Mouse (Mus musculus) MEL (cell line): ENCODE measurements at regions not wholly inside any gene's neighbourhood (a gene's known extent, or its start where the extent isn't known, plus 50 kb on each side); places are given as distances from the start of the nearest gene placed in this dataset.

Source experiments
- DNase-seq: peaks from one replicate; pipeline ENCODE4 v3.0.0; 2011; ENCODE audit warnings: low read depth, low spot score
- H3K27ac ChIP-seq: 2 replicates; pipeline ENCODE4 v1.5.1; 2012; ENCODE audit warnings: low read depth, mild to moderate bottlenecking, control low read depth, low read length, moderate library complexity; ENCODE audit not compliant: control insufficient read depth
- H3K27me3 ChIP-seq, 2 experiments: fragments of 150-350 bp in 1 of 2; sonication (generic) in 1 of 2; 2 replicates each; pipeline ENCODE4 v1.6.1; 2012; ENCODE audit warnings: low read length in 2 of 2, mild to moderate bottlenecking in 2 of 2, improper control_type of control experiment in 1 of 2, moderate library complexity in 1 of 2; ENCODE audit not compliant: insufficient read depth in 2 of 2, control insufficient read depth in 1 of 2
- H3K36me3 ChIP-seq, 2 experiments: 2 replicates each; pipeline ENCODE4 v1.6.1; 2012 to 2014; ENCODE audit warnings: low read length in 2 of 2, improper control_type of control experiment in 1 of 2, inconsistent platforms in 1 of 2, mild to moderate bottlenecking in 1 of 2; ENCODE audit not compliant: insufficient read depth in 2 of 2, control insufficient read depth in 1 of 2
- H3K4me1 ChIP-seq, 2 experiments: fragments of 150-350 bp in 1 of 2; sonication (generic) in 1 of 2; 2 replicates each; pipeline ENCODE4 v1.6.1; 2012; ENCODE audit warnings: low read length in 2 of 2, improper control_type of control experiment in 1 of 2, mild to moderate bottlenecking in 1 of 2; ENCODE audit not compliant: insufficient read depth in 2 of 2, control insufficient read depth in 1 of 2
- H3K4me3 ChIP-seq, 2 experiments: fragments of 150-350 bp in 1 of 2; sonication (generic) in 1 of 2; 2 replicates each; pipeline ENCODE4 v1.5.1; 2012; ENCODE audit warnings: low read depth in 2 of 2, low read length in 2 of 2, mild to moderate bottlenecking in 2 of 2, moderate library complexity in 2 of 2, control low read depth in 1 of 2, improper control_type of control experiment in 1 of 2; ENCODE audit not compliant: control insufficient read depth in 1 of 2, insufficient read depth in 1 of 2
- H3K79me2 ChIP-seq: 2 replicates; pipeline ENCODE4 v1.6.1; 2012; ENCODE audit warnings: mild to moderate bottlenecking, low read length, moderate library complexity; ENCODE audit not compliant: control insufficient read depth, poor library complexity, insufficient read depth
- H3K9ac ChIP-seq: 2 replicates; pipeline ENCODE4 v1.6.1; 2012; ENCODE audit warnings: low read depth, mild to moderate bottlenecking, control low read depth, low read length, moderate library complexity; ENCODE audit not compliant: control insufficient read depth, poor library complexity, severe bottlenecking
- H3K9me3 ChIP-seq: fragments of 150-350 bp; sonication (generic); replicated peaks from 2 replicates; pipeline ENCODE4 v1.6.1; 2012; ENCODE audit warnings: mild to moderate bottlenecking, low read length, improper control_type of control experiment, moderate library complexity; ENCODE audit not compliant: insufficient read depth
- CHD1 ChIP-seq: IDR thresholded peaks from 2 replicates; pipeline ENCODE4 v1.6.1; 2012; ENCODE audit warnings: low read depth, mild to moderate bottlenecking, inconsistent platforms, low read length, improper control_type of control experiment
- CHD2 ChIP-seq: IDR thresholded peaks from 2 replicates; pipeline ENCODE4 v1.6.1; 2011; ENCODE audit warnings: low read length, improper control_type of control experiment
- CTCF ChIP-seq, 3 experiments: IDR thresholded peaks in 2 of 3; conservative IDR thresholded peaks in 1 of 3; 2 replicates each; pipeline ENCODE4 v1.5.1; 2011 to 2012; ENCODE audit warnings: low read length in 3 of 3, low read depth in 2 of 3, mild to moderate bottlenecking in 2 of 3, improper control_type of control experiment in 1 of 3, inconsistent platforms in 1 of 3, mixed read lengths in 1 of 3, moderate library complexity in 1 of 3; ENCODE audit not compliant: control insufficient read depth in 1 of 3, insufficient read depth in 1 of 3, poor library complexity in 1 of 3, severe bottlenecking in 1 of 3
- EP300 ChIP-seq, 2 experiments: IDR thresholded peaks; 2 replicates each; pipeline ENCODE4 v1.6.1; 2011; ENCODE audit warnings: improper control_type of control experiment in 2 of 2, low read length in 2 of 2, low read depth in 1 of 2, mild to moderate bottlenecking in 1 of 2
- ETS1 ChIP-seq: IDR thresholded peaks from 2 replicates; pipeline ENCODE4 v1.6.1; 2012; ENCODE audit warnings: low read depth, mild to moderate bottlenecking, inconsistent platforms, low read length, improper control_type of control experiment, moderate library complexity
- GATA1 ChIP-seq: IDR thresholded peaks from 2 replicates; pipeline ENCODE4 v1.6.1; 2011; ENCODE audit warnings: low read depth, low read length, improper control_type of control experiment
- HCFC1 ChIP-seq: IDR thresholded peaks from 2 replicates; pipeline ENCODE4 v1.6.1; 2012; ENCODE audit warnings: low read depth, mild to moderate bottlenecking, inconsistent platforms, low read length, improper control_type of control experiment, moderate library complexity
- MAFK ChIP-seq: IDR thresholded peaks from 2 replicates; pipeline ENCODE4 v1.6.1; 2011; ENCODE audit warnings: low read depth, mild to moderate bottlenecking, low read length, improper control_type of control experiment, borderline replicate concordance
- MAX ChIP-seq: IDR thresholded peaks from 2 replicates; pipeline ENCODE4 v1.6.1; 2011; ENCODE audit warnings: low read length, improper control_type of control experiment
- MAZ ChIP-seq: IDR thresholded peaks from 2 replicates; pipeline ENCODE4 v1.6.1; 2012; ENCODE audit warnings: low read depth, mild to moderate bottlenecking, inconsistent platforms, low read length, improper control_type of control experiment
- MXI1 ChIP-seq: IDR thresholded peaks from 2 replicates; pipeline ENCODE4 v1.6.1; 2011; ENCODE audit warnings: mild to moderate bottlenecking, low read depth, low read length, improper control_type of control experiment
- MYC ChIP-seq: IDR thresholded peaks from 2 replicates; pipeline ENCODE4 v1.6.1; 2011; ENCODE audit warnings: low read depth, mild to moderate bottlenecking, low read length, improper control_type of control experiment, moderate library complexity
- NELFE ChIP-seq: IDR thresholded peaks from 2 replicates; pipeline ENCODE4 v1.6.1; 2011; ENCODE audit warnings: low read depth, low read length, improper control_type of control experiment
- POLR2AphosphoS2 ChIP-seq: IDR thresholded peaks from 2 replicates; pipeline ENCODE4 v1.6.1; 2011; ENCODE audit warnings: low read length, improper control_type of control experiment
- POLR2AphosphoS5 ChIP-seq: IDR thresholded peaks from 2 replicates; pipeline ENCODE4 v1.6.1; 2012; ENCODE audit warnings: low read depth, borderline replicate concordance, mild to moderate bottlenecking, inconsistent platforms, low read length, moderate library complexity, mixed read lengths
- RAD21 ChIP-seq: IDR thresholded peaks from 2 replicates; pipeline ENCODE4 v1.6.1; 2011; ENCODE audit warnings: mild to moderate bottlenecking, low read depth, low read length, improper control_type of control experiment
- SIN3A ChIP-seq: IDR thresholded peaks from 2 replicates; pipeline ENCODE4 v1.6.1; 2012; ENCODE audit warnings: low read length, improper control_type of control experiment, inconsistent platforms
- TAL1 ChIP-seq: IDR thresholded peaks from 2 replicates; pipeline ENCODE4 v1.6.1; 2012; ENCODE audit warnings: mild to moderate bottlenecking, inconsistent platforms, low read length, moderate library complexity, mixed read lengths
- TBP ChIP-seq: IDR thresholded peaks from 2 replicates; pipeline ENCODE4 v1.8.0; 2011; ENCODE audit warnings: low read depth, low read length, improper control_type of control experiment
- UBTF ChIP-seq: IDR thresholded peaks from 2 replicates; pipeline ENCODE4 v1.6.1; 2012; ENCODE audit warnings: low read depth, mild to moderate bottlenecking, inconsistent platforms, low read length, improper control_type of control experiment, moderate library complexity, borderline replicate concordance; ENCODE audit not compliant: insufficient read depth
- USF2 ChIP-seq, 2 experiments: IDR thresholded peaks; 2 replicates each; pipeline ENCODE4 v1.6.1; 2011 to 2012; ENCODE audit warnings: improper control_type of control experiment in 2 of 2, low read length in 2 of 2, borderline replicate concordance in 1 of 2, inconsistent platforms in 1 of 2, low read depth in 1 of 2, mild to moderate bottlenecking in 1 of 2; ENCODE audit not compliant: insufficient read depth in 1 of 2
- ZKSCAN1 ChIP-seq: IDR thresholded peaks from 2 replicates; pipeline ENCODE4 v1.6.1; 2012; ENCODE audit warnings: low read depth, mild to moderate bottlenecking, inconsistent platforms, low read length, improper control_type of control experiment, moderate library complexity

- no peaks in the 10 kb centered on the region for H3K27me3 ChIP-seq
- no peak overlapping the region for H3K4me3 ChIP-seq
- no peaks in the 10 kb centered on the region for H3K9me3 ChIP-seq
- H3K27ac ChIP-seq = no peak overlapping the region
- no peaks in the 10 kb centered on the region for H3K4me1 ChIP-seq
- no peaks in the 10 kb centered on the region for H3K79me2 ChIP-seq
- no peak for DNase-seq
- TF ChIP-seq POLR2AphosphoS5 (no peak), TBP (no peak), POLR2AphosphoS2 (no peak), CHD2 (no peak), CHD1 (no peak), CTCF (IDR thresholded peaks at IDR 0.05 in 2 of 3, conservative IDR thresholded peaks at IDR 0.05 in 1 of 3; ENCODE audit: control insufficient read depth in 1 of 3, insufficient read depth in 1 of 3, low read depth in 2 of 3, low read length in 3 of 3, poor library complexity in 1 of 3, severe bottlenecking in 1 of 3) (no peak), USF2 (IDR thresholded peaks at IDR 0.05; ENCODE audit: borderline replicate concordance in 1 of 2, insufficient read depth in 1 of 2, low read depth in 1 of 2, low read length in 2 of 2) (no peak), MYC (no peak), UBTF (no peak), SIN3A (no peak), MAZ (no peak), RAD21 (no peak), ETS1 (no peak), NELFE (no peak)
- TF ChIP-seq, all 39 proteins: peak for 0
- Histone ChIP-seq H3K9ac (no peak overlapping the region), H3K36me3 (no peaks in the 10 kb centered on the region)
Observed at GRCm38 (mm10) chr14:101340331-101340730, 140.2 kb upstream of the Prr30 start.

GRCm38 (mm10) chr14:101332015-101332414 is 131.9 kb upstream of the Prr30 start:
- Histone ChIP-seq H3K9me3 (no peaks in the 10 kb centered on the region), H3K36me3 (no peaks in the 10 kb centered on the region)
- DNase-seq = no peak
- TF ChIP-seq ZKSCAN1 (no peak), MAX (no peak), GATA1 (no peak), TAL1 (no peak), EP300 (IDR thresholded peaks at IDR 0.05; ENCODE audit: low read depth in 1 of 2, low read length in 2 of 2) (no peak), MXI1 (no peak), HCFC1 (no peak), ETS1 (no peak), RAD21 (no peak), MAFK (no peak)
- TF ChIP-seq, all 39 proteins: peak for 0
- Histone ChIP-seq H3K9ac (no peak overlapping the region), H3K79me2 (no peaks in the 10 kb centered on the region), H3K4me3 (no peak overlapping the region), H3K4me1 (no peaks in the 10 kb centered on the region), H3K27me3 (no peaks in the 10 kb centered on the region), H3K27ac (no peak overlapping the region)
